Mouse (Mus musculus) ovary, postnatal 14 days (tissue): Measurements from ENCODE around the gene Crlf1.
A peak's percentile ranks its signal among the peaks of the same experiment; 100 is the strongest.

Source experiments
- DNase-seq: peaks from one replicate; pipeline ENCODE4 v3.0.0; 2022; ENCODE audit warnings: low spot score

Crlf1 gene

DNA sequence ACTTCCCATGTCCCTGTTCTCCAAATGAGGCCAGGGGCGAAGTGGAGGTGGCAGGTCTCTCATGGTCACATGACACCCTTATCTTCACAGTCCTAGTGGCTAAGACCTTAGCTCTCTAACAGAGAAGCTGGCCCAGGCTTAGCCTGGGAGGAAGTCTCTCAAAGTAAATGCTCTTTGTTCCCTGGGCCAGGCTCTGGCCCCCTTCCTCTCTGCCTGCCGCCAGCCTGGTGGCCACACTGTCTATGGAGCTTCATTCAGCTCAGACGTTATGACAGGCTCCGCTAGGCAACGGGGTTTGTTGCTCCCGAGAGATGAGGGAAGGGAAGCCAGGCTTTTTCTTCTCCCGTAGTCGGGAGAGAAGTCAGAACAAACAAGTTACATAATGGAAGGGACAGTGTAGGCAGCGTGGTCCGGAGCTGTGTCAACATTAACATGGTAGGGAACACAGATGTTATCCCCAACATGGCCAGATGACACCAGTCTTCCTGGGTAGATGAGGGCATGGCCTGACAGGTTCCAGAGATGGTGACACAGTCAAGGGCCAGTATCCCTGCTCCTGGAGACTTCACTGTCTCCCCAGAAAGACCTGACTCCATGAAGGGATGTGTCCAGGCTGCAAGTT, 23.6 kb upstream of the Crlf1 start:
- no peak for DNase-seq

DNA sequence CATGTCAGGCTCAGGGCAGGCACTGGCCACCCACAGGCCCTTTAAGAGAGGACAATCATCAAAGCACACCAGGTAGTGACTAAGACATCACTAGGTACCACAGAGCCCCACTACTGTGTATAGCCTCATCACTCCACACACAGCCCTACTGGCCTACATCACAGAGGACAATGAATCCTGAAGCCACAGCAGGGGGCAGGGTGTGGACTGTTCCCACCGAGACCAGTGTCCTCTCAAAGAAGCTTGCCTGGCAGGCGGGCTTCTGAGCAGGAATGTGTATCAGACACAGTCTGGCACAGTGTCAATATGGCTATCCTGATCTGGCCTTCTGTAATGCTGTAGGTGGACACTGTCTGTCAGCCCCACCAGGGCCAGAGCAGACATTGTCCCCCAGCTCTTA, 23.0 kb upstream of the Crlf1 start:
- no peak for DNase-seq

GRCm38 (mm10) chr8:70471856-70472255, 21.1 kb upstream of the Crlf1 start:
- DNase-seq = no peak

DNA sequence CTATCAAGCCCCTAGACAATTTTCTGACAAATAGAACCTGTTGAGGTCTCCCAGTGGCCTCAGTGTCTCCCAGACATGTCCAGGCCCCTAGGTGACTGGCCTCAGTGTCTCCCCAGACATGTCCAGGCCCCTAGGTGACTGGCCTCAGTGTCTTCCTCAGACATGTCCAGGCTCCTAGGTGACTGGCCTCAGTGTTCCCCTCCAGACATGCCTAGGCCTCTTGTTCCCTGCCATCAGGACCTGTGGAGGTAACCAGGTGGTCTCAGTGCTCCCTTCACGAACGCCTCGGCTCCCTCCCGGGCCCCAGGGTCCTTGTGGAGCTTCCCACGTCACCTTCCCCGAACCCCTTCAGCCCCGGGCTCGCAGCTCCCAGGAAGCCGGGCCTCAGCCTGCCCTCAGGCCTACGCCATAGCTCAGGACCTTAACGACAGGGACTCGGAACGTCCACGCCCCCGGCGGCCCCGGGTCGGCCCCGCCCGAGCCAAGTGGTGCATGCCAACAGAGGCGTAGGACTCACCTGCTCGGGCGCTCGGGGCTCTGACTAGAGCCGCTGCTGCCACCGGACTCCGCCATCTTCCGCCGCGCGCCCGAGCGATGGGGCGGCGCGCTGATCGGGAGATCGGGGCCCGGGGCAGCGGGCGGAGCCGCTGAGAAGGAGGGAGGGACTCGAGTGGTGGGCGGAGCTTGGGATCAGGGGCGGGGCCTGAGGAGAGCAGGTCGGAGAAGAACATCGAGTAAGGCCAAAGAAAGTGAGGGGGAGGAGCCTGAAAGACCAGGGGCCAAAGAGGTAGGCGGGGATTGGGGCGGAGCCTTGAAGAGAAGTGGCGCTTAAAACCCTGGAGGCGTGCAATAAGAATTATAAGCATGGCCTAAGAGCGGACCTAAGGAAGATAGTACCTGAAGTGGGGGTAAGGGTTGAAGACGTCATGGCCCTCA, 16.4 kb upstream of the Crlf1 start, which contains the start of gene Klhl26:
Klhl26 (minus strand) TSS at position 636 of the 936 bp plus-strand sequence.
- peak; percentile 95 for DNase-seq

- no peak for DNase-seq
Observed at GRCm38 (mm10) chr8:70477269-70477982, 15.5 kb upstream of the Crlf1 start.

DNA sequence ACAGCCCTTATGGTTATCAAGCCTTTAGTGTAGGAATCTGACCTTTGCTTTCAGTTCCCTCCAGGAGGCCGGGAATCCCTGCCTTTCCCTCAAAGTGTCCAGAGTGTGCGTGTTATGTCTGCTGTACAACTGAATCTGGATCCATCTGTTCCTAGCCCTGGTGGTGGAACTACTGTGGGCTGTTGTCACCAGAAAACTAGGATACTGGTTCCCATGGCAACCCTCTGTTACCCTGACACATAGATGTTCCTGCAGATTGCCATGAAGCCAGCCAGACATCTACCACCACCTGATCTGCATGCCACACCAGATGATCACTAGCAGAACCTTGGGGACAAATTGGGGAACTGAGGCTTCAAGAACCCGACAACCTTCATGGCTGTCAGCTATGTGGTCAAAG, 11.1 kb upstream of the Crlf1 start:
- DNase-seq = no peak

DNA sequence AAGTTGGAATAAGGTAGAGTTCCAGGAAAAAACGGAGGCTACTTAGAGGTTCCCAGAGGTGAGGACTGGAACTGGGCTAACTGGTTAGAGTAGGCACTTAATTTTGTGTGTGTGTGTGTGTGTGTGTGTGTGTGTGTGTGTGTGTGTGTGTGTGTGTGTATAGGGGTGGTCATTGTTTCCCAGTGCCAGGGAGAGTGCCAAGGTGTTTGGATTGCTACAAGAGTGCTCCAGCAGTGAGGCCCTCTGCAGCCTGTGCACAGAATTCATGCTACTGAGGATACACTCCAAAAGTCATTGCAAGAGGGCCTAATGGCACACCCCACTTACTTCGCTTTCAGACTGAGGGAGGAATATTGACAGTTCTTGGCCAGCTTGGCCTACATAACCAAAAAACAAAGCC, 10.0 kb upstream of the Crlf1 start:
- DNase-seq = no peak

DNA sequence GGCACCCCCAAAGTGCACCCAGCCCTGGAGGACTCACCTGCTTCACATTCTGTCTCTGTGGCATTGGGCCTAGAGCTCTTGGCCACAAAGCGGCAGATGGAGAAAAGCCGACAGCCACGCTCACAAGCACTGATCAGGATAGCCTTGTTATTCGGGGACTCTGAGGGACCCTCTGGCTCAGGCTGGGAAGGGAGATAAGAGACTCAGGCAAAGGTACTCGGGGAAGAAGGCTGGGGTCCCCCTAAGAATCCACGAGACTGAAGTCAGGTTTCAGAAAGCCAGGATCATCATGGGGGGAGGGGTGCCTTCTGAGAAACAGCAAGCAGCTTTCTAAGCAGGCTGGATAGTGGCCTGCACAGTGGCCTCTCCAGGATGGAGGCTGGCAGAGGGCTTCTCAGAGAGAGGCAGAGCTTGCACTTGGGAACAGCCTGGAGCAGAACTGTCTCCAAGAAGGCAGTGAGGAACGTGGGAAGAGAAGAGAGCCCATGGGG, 6.7 kb upstream of the Crlf1 start:
- no peak for DNase-seq

- no peak for DNase-seq
Observed at GRCm38 (mm10) chr8:70486941-70487520, 5.9 kb upstream of the Crlf1 start, which contains the start of gene Tmem59l. TSS of gene Tmem59l (minus strand) at chr8:70487358.

DNA sequence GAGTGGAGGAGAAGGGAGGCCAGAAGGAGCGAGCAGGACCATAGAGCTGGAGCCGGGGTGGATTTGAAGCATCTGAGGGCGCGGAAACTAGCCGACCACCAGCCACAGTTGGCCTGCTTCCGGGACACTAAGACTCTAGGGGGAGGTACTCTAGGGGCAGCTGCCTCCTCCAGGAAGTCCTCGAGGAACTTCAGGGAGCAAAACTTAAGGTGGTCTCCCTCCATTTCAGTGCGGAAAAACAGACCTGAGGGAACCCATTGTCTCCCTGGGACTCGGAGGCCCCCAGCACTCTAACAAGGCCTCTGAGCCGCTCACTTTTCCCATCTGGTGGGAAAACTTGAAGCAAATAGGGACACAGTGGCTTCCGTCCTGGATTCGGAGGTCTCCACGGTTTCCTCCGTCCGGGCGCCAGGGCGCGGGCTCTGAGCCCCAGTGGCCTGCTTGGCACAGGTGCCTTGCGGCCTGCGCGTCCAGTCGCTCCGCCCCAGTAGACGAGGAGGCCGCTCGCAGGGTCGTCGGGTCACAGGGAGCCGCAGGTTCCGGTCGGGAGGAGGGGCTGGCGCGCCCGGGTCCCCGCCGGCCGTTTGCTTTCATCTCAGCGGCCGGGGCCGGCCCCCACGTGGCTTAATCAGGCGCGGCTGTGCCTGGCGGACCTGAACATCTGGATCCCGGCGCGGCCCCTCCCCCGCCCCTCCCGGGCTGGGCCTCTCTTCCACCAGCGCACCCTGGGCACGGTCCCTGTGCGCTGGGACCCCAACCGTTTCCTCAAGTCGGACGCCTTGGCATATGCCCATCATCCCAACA, 4.8 kb upstream of the Crlf1 start:
- no peak for DNase-seq

DNA sequence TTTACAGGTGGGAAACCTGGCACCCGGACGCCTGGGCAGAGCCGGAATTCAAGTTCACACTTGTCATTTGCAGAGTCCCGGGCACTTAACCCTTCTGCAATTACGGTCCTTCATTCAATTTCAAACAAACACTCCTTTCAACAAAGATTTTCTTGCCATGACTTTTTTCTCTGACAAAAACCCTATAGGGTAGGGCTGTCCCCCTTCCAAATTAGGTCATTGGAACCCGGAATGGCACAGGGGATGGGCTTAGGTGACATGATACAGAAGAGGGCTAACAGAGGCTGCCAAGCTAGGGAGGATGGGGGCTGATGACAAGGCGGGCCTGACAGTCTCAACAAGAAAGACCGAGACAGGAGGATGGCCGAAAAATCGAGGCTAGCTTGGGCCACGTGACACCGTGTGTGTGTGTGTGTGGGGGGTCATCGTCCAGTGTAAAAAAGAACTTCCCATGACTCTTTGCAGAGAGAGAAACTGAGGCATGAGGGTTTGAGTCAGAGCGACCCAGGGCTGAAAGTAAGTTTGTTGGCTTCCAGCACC, 4.0 kb upstream of the Crlf1 start:
- no peak for DNase-seq

DNA sequence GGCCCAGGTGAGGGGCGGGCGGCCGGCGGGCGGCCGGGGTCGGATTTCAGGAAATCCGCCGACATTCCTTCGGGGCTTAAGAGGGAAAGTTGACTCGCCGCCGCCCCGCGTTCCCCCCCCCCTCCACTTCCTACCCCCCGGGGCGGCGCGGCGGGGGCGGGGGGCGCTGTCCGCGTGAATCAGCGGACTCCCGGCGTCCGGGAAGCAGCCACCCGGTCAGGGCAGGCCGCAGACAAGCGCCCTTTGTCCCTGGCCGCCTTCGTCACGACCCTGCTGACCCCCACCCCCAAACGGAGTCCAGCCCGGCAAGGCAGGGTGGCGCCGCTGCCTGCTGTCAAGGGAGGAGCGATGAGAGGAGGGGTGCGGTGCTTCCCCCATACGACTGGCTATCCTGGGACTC, 3.4 kb upstream of the Crlf1 start:
- no peak for DNase-seq

DNA sequence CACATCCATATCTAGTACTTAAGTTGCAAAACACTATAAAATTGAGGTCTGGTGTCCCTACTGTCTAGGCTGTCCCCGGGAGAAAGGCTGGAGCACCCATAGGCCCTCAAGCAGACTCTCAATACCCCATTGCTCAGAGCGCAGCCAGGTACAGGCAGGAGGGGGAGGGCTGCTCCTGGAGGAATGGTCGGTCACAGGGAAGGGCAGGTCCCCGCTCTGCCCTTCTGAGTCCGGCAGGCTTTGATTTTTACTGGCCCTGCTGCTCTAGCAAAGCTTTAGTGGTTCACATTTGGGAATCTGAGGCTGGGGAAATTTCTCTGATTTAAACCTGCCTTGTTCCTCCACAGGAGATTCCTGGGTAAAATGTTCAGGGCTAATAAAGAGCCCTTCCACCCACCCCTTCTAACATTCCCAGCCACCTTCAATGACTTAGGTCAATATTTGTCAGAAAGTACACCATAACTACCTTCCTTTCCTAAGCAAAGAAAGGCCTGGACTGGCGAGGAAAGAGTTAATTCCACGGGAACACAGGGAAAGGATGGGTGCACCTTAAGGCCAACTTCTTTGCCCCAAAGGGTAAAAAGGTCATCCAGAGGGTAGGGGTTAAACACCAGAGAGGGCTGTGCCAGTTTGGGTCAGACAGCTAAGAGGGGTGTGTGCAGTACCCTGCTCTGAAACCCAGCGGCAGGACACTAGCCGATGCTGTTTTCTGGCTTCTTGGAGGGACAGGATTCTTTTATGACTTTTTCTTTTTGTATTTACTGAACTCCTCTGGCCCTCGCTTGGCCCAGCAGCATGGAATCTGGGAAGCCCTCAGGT, 2.7 kb upstream of the Crlf1 start:
- DNase-seq = no peak

DNA sequence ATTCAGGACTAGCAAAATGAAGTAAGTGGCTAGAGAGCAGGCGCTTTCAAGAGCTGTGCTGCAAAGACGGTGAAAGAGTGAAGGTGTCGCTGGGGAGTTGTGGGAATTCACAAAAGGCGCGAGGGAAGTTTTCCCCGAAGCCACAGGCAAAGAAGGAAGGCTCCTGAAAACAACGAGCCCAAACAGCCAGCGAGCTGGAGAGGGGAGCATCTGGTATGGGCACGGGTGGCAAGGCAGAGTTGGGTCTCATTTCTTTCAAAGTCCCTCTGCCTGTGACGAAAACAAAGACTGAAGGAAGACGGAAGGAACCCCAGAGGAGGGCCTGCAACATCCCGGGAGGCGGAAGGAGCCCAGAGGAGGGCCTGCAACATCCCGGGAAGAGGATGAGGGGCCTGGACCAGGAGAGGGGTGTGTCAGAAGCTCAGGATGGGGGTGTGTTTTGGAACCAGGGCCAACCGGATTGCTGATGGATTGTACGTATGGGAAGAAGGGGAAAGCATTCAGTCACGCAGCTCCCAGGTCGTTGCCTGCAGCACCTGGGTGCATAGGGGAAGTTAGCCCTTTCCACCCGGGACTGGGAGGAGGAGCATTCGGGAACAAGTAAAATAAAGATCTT, 2.0 kb upstream of the Crlf1 start:
- no peak for DNase-seq

DNA sequence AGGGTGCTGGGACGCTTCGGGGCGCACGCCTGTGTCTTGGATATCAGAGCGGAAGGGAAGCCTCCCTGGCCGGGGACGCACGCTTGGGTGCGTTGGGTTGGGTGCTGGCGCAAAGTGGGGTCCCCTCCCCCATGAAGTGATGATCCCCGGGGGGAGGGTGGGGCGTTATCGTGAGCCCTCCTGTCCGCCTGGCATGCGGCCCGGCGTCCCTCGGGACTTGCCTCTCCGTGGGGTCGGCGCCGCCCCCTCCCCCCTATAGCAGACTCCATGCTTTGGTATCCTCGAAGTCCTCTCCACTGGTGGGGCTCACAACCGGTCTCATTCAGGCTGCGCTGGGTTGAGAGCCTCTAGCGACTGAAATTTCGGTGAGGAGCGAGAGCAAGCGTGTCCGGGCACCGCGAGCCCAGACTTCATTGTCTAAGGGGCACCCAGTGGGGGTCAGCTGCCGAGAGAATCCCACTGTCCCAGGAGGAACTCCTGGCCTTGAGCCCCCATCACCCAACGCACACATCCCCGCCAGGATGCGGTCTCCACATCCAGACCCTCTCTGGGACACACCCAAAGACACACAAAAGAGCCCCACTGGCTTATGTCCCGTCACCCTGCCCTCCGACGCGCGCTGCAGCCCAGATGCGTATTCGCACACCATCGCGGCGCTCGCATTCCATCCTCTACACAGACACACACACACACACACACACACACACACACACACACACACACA, 896 bp downstream of the Crlf1 start:
- no peak for DNase-seq

DNA sequence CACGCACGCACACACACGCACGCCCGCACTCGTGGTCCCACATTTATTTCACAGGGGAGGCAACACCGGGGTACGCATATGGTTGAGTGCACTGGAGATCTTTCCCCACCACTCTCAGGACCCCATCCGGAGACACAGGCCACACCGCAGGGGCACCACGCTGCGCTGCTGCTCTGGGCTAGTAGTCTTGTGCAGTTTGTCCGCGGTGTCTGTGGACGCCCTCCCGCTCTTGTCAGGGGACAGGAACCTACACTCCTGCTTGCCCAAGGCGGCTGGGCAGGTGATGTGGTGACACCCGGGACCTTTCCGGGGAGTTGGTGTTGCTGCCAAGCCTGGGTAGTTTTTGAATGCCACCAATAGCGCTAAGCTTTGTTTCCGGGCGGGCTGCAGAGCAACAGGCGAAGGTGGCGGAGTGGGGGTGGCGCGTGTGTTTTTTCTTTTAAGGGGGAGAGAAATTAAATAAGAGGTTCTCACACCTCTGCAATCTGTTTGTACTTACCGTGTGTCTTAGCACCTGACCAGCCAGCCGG, 1.5 kb downstream of the Crlf1 start:
- DNase-seq = no peak

- DNase-seq = no peak
Observed at GRCm38 (mm10) chr8:70495001-70495770, 2.2 kb downstream of the Crlf1 start.

GRCm38 (mm10) chr8:70495771-70496062, 2.8 kb downstream of the Crlf1 start:
- no peak for DNase-seq
